Mouse (Mus musculus) forebrain, embryonic 12.5 days (tissue): ENCODE results near the gene Tmem132c. TPM values are rescaled to one million over a fixed set of nuclear protein-coding genes. Genes with fewer than 3 reads are reported as not detected.

ENCODE experiments used
- ATAC-seq: fragments of 200-750 bp; cut with Nextera tagmentation; 2 replicates; pipeline ENCODE4 v1.8.0; 2017; ENCODE audit warnings: moderate TSS enrichment; ENCODE audit not compliant: low FRiP score
- H3K27ac ChIP-seq: fragments of 300-500 bp; sonication (generic); 2 replicates; pipeline ENCODE4 v1.5.1; 2016; ENCODE audit warnings: mild to moderate bottlenecking
- H3K27me3 ChIP-seq: fragments of 300-500 bp; sonication (generic); 2 replicates; pipeline ENCODE4 v1.6.1; 2016; ENCODE audit warnings: mild to moderate bottlenecking
- H3K36me3 ChIP-seq: fragments of 300-500 bp; sonication (generic); replicated peaks from 2 replicates; pipeline ENCODE4 v1.6.1; 2016; ENCODE audit warnings: mild to moderate bottlenecking
- H3K4me1 ChIP-seq: fragments of 300-500 bp; sonication (generic); 2 replicates; pipeline ENCODE4 v1.6.1; 2016
- H3K4me2 ChIP-seq: fragments of 300-500 bp; sonication (generic); 2 replicates; pipeline ENCODE4 v1.6.1; 2016; ENCODE audit warnings: mild to moderate bottlenecking, moderate library complexity
- H3K4me3 ChIP-seq: fragments of 300-500 bp; sonication (generic); replicated peaks from 2 replicates; pipeline ENCODE4 v1.5.1; 2016; ENCODE audit warnings: mild to moderate bottlenecking
- H3K9ac ChIP-seq: fragments of 300-500 bp; sonication (generic); 2 replicates; pipeline ENCODE4 v1.6.1; 2016; ENCODE audit warnings: mild to moderate bottlenecking
- H3K9me3 ChIP-seq: fragments of 300-500 bp; sonication (generic); 2 replicates; pipeline ENCODE4 v1.6.1; 2016
- WGBS: fragments of 180-500 bp; shearing (Covaris S2); methylation state at CpG from one replicate; pipeline ENCODE4 v1.1.7; 2016; 5-methylcytosine and 5-hydroxymethylcytosine counted together
- polyA plus RNA-seq: library from polyadenylated mRNA; unstranded; fragments of >200 nt; fragmentation: Nextera tagmentation; extraction: Ambion mirVana; gene quantifications from 2 replicates; pipeline ENCODE4 v1.2.1, GENCODE M21; 2016

The Tmem132c gene
- polyA plus RNA-seq, 1 experiment from 2014 or later: 20.9 TPM

DNA sequence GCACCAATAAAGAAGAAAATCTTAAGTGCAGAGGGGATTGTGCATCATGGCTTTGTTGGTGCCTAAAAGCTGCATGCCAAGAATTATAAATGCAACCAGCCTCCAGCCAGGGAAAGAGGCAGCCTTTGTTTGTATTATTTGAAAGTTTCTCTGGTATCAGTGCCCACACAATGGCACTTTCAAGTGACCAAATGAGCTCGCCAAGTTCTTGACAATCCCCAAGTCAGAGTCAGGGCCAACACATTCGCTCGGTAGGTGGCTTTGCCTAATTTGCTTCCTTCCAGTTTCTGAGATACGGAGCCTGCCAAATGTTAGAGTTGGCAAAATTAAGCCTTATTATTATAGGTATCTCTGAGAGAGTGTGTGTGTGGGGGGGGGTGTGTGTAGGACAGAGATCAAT, 139.6 kb downstream of the Tmem132c start:
- no peak for ATAC-seq
- Histone ChIP-seq H3K4me3 (no peak overlapping the region), H3K36me3 (no peaks in the 10 kb centered on the region; the same call in 1 of the 2 replicates), H3K27ac (no peak overlapping the region), H3K9me3 (no peaks in the 10 kb centered on the region), H3K27me3 (no peaks in the 10 kb centered on the region), H3K4me2 (no peak overlapping the region), H3K4me1 (peaks cover 14% of the 10 kb centered on the region; the same call in 1 of the 2 replicates), H3K9ac (no peak overlapping the region)
- 29% methylated on average over 4 of the region's 4 CpGs for WGBS

DNA sequence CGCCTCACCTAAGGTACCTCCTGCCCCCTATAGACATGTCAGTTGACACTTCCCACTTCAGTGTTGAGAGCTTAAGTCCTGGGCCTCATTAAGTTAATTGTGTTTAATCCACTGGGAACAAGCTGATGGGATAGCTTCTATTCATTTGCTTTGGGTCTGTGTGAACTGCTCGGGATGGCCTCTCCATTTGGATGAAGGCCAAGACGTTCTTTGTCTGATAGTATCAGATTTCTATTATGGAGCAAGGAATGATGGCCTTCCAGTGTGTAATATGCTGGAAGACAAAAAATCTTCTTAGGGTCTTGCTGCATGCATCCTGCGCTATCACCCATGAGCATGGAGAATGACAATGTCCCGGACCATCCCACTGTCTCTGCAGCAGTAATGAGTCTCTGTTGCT, 141.0 kb downstream of the Tmem132c start:
- no peaks in the 10 kb centered on the region for H3K27me3 ChIP-seq
- H3K36me3 ChIP-seq: no peaks in the 10 kb centered on the region; the same call in 1 of the 2 replicates
- no peak for ATAC-seq
- H3K4me1 ChIP-seq: peaks cover 14% of the 10 kb centered on the region; the same call in 1 of the 2 replicates
- 47% methylated on average over 5 of the region's 5 CpGs for WGBS
- peak overlapping the region; percentile 33; the same call in 1 of the 2 replicates for H3K27ac ChIP-seq
- no peak overlapping the region for H3K9ac ChIP-seq
- no peak overlapping the region for H3K4me3 ChIP-seq
- no peaks in the 10 kb centered on the region for H3K9me3 ChIP-seq
- no peak overlapping the region for H3K4me2 ChIP-seq

DNA sequence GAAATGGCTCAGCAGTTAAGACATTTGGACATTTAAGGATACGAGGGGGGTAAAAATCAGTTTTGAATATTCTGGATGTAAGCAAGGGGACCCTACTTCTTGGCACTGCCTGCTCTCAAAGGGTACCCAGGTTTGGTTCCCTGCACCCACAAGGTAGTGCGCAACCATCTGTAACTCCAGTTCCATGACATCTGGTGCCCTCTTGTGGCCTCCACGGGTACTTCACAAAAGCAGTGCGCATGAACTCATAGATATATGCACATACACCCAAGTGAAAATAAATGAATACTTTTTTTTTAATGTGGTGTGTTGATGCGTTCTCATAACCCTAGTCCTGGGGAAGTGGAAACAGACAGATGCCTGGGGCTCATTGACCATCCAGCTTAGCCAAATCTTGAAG, 149.6 kb downstream of the Tmem132c start:
- Histone ChIP-seq H3K36me3 (no peaks in the 10 kb centered on the region; the same call in 1 of the 2 replicates), H3K9me3 (peaks cover 9% of the 10 kb centered on the region; the same call in 1 of the 2 replicates), H3K4me1 (no peaks in the 10 kb centered on the region), H3K4me2 (no peak overlapping the region), H3K27me3 (no peaks in the 10 kb centered on the region), H3K27ac (no peak overlapping the region), H3K4me3 (no peak overlapping the region), H3K9ac (no peak overlapping the region)
- no peak for ATAC-seq
- 93% methylated on average over 5 of the region's 5 CpGs for WGBS

DNA sequence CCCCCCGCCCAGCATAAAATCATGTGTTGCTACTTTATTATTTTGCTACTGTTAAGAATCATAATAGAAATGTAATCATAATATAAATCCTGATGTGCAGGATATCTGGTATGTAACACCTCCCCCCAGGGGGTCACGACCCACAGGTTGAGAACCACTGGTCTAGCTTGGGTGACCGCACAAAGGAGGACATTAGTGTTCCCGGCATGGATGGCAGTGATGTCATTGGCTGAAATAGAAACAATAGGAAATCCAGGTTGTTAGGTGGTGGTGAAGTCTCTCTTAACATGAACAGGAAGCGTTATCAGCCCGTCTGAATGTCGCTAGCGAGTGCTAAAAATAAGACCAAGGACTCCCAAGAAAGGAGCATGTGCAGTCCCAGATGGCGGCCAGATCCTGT, 155.3 kb downstream of the Tmem132c start:
- no peaks in the 10 kb centered on the region for H3K36me3 ChIP-seq
- H3K4me1 ChIP-seq: peaks cover 13% of the 10 kb centered on the region
- H3K4me3 ChIP-seq: no peak overlapping the region
- 85% methylated on average over 9 of the region's 9 CpGs for WGBS
- no peaks in the 10 kb centered on the region for H3K9me3 ChIP-seq
- H3K9ac ChIP-seq: no peak overlapping the region
- no peak for ATAC-seq
- H3K27ac ChIP-seq: no peak overlapping the region
- H3K27me3 ChIP-seq: no peaks in the 10 kb centered on the region
- no peak overlapping the region for H3K4me2 ChIP-seq

DNA sequence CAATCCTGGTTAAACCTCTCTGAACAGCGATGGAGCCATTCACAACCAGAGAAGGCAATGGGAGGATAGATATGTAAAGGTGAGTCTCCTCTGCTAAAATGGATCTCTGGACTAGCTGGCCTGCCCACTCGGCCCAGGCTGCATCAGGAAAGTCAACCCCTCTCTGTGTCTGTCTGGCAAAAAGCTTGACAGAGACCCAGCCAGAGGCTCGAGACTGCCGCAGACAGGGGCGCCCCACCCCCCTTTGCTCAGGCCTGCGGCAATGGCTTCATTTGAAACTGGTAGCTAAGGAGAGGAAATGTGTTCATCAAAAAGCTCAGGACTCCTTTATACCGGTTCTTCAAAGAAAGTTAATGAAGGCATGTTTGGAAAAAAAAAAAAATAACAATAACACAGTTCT, 156.4 kb downstream of the Tmem132c start:
- Histone ChIP-seq H3K27ac (no peak overlapping the region), H3K4me1 (peaks cover 13% of the 10 kb centered on the region), H3K27me3 (no peaks in the 10 kb centered on the region), H3K36me3 (no peaks in the 10 kb centered on the region), H3K4me3 (no peak overlapping the region), H3K9ac (no peak overlapping the region), H3K9me3 (no peaks in the 10 kb centered on the region), H3K4me2 (peak overlapping the region; percentile 19; the same call in 1 of the 2 replicates)
- ATAC-seq: no peak
- WGBS: 10% methylated on average over 7 of the region's 7 CpGs

DNA sequence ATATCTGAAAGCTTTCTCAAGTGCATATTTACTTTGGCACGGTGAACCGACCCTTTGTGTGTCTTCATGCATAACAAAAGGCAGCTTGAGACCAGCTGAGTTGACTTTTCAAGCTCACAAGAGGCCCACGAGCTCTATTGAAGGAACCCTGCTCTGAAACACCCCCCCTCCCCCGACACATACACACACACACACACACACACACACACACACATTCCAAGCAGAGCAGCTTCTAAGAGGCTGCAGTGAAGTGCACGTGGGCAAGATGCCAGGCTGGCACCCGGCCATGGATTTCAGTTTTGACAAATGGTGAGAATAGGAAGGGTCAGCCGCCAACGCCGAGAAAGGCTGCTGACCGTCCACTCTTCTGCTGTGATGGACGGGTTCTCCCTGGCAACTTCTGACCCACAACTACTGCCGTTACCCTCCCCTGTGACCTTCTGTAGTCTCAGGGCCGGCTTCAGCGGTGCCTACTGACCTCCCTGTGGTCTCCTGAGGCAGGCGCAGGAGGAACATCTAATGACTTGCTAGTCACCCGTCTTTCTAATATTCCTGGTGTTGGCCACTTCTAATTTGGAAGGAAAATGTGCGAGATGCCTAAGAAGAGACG, 163.9 kb downstream of the Tmem132c start:
- Histone ChIP-seq H3K4me3 (no peak overlapping the region), H3K4me2 (no peak overlapping the region)
- WGBS: 47% methylated on average over 18 of the region's 18 CpGs

DNA sequence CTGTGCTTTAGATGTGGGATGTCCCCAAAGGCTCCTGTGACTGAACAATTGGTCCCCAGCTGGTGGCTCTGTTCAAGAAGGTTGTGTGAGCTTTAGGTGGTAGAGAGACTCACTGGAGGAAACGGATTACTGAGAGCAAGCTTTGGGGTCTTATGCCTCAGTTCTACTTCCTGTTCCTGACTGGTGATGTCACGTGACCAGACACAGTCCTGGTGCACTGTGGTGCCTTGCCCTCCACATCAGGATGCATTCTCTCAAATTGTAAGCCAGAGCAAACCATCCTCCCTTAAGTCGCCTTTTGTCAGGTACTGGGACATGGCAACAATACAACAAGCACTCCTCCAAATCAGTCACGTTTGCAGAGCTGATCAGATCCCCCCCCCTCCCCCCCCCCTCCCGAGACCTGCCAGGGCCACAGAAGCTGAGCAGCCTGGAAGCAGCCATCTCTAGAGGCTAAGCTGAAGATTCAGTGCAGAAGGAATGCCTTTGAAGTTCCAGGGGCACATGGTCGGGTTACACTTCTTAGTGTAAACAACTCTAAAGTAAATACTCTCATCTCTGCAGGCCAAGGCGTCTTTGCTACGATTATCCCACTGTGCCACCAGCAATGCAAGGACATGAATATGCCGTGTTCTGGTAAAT, 164.5 kb downstream of the Tmem132c start:
- ATAC-seq: peak; percentile 11; the same call in 1 of the 2 replicates
- Histone ChIP-seq H3K9ac (no peak overlapping the region), H3K27ac (peak overlapping the region; percentile 63; the same call in 1 of the 2 replicates), H3K4me1 (peaks cover 20% of the 10 kb centered on the region), H3K9me3 (no peaks in the 10 kb centered on the region), H3K36me3 (no peaks in the 10 kb centered on the region), H3K27me3 (no peaks in the 10 kb centered on the region), H3K4me2 (no peak overlapping the region), H3K4me3 (no peak overlapping the region)
- WGBS: 36% methylated on average over 9 of the region's 9 CpGs

More for the DNA sequence above, 163.9 kb downstream of the Tmem132c start:
- ATAC-seq: peak; percentile 61; the same call in 1 of the 2 replicates
- Histone ChIP-seq H3K27ac (peak overlapping the region; percentile 63), H3K4me1 (peaks cover 20% of the 10 kb centered on the region), H3K36me3 (no peaks in the 10 kb centered on the region), H3K27me3 (no peaks in the 10 kb centered on the region), H3K9ac (no peak overlapping the region), H3K9me3 (no peaks in the 10 kb centered on the region)

DNA sequence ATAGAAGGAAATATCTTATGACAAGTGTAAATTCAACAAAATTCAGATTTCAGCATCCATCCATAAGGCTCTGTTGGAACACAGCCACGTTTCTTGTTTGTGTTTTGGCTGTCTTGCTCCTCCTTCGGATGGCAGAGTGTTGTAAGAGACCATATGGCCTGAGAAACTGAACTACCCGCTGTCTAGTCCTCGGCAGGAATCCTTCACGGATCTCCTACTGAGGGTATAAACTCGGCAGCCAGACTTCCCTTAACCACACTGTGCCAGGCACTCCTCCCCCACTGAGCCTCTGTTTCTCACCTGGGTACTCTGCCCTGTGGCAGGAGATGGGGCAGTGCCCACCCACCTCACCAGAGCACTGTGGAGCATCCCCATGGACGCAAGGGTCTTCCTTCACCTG, 174.9 kb downstream of the Tmem132c start:
- H3K9ac ChIP-seq: no peak overlapping the region
- H3K9me3 ChIP-seq: no peaks in the 10 kb centered on the region
- WGBS: 67% methylated on average over 7 of the region's 7 CpGs
- no peak for ATAC-seq
- no peak overlapping the region for H3K4me2 ChIP-seq
- no peaks in the 10 kb centered on the region for H3K4me1 ChIP-seq
- peak overlapping the region; percentile 42; the same call in 1 of the 2 replicates for H3K27ac ChIP-seq
- H3K27me3 ChIP-seq: no peaks in the 10 kb centered on the region
- no peak overlapping the region for H3K4me3 ChIP-seq
- H3K36me3 ChIP-seq: no peaks in the 10 kb centered on the region

DNA sequence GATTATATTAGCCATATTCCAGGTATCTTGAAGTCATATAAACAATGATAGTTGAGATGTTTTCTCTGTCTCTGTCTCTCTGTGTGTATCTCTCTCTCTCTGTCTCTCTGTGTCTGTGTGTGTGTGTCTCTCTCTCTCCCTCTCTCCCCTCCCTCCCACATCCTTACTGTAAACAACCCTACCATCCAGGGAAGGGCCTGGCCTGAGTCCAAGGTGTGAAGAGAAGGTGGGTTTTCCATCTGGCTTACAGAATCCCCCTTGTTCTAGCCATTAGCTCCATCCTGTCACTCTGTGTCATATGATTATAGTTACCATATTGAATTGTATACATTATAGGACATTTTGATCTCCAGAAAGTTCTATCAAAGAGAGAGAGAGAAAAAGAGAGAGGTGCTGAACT, 182.3 kb downstream of the Tmem132c start:
- Histone ChIP-seq H3K27me3 (no peaks in the 10 kb centered on the region), H3K4me2 (no peak overlapping the region), H3K9ac (no peak overlapping the region), H3K4me3 (no peak overlapping the region), H3K4me1 (no peaks in the 10 kb centered on the region), H3K36me3 (no peaks in the 10 kb centered on the region), H3K9me3 (no peaks in the 10 kb centered on the region), H3K27ac (no peak overlapping the region)
- ATAC-seq: no peak

DNA sequence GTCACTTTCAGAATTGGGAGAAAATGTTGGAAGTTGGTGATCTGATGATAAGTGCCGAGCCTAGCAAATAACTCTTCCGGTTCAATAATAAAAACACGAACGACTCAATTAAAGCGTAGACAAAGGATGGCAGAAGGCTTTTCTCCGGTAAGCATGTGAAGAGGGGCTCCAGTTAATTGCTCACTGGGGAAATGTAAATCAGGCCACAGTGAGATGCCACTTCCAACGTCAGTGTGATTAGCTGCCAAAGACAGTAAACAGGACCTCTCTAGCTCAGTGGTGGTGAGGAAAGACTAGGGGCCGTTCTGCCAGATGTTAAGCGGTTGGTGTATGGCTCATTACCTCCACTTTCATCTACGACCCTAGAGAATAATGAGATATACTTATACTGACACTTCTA, 187.5 kb downstream of the Tmem132c start:
- Histone ChIP-seq H3K36me3 (no peaks in the 10 kb centered on the region), H3K27ac (0 out of 2 replicates have a peak overlapping the region, but pooled peaks have one; percentile 36), H3K4me1 (peaks cover 7% of the 10 kb centered on the region; the same call in 1 of the 2 replicates), H3K27me3 (no peaks in the 10 kb centered on the region), H3K4me2 (no peak overlapping the region), H3K9ac (no peak overlapping the region), H3K4me3 (no peak overlapping the region), H3K9me3 (no peaks in the 10 kb centered on the region)
- ATAC-seq: peak; percentile 75; the same call in 1 of the 2 replicates
- 31% methylated on average over 10 of the region's 10 CpGs for WGBS

DNA sequence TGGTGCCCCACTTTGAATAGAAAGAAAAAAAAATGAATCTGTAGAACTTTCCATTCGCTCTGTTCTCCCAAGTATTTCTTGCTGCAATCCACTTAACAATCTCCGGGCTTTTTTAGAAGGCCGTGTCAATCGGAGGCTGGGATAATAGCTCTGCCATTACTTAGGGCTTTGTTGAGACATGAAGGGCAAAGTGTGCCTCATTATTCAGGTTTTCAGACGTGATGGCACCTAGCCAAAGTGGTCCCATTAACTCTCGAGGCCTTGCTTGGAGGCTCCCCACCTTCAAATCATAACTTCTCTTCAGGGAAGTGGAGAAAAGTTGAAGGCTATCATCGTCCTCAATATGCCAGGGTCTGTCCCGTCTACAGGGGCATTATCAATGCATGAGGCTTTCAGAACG, 190.0 kb downstream of the Tmem132c start:
- H3K9me3 ChIP-seq: no peaks in the 10 kb centered on the region
- no peak for ATAC-seq
- WGBS: 47% methylated on average over 9 of the region's 9 CpGs
- H3K27me3 ChIP-seq: no peaks in the 10 kb centered on the region
- H3K4me3 ChIP-seq: no peak overlapping the region
- no peak overlapping the region for H3K27ac ChIP-seq
- H3K36me3 ChIP-seq: no peaks in the 10 kb centered on the region
- H3K9ac ChIP-seq: no peak overlapping the region
- H3K4me2 ChIP-seq: no peak overlapping the region
- peaks cover 7% of the 10 kb centered on the region; the same call in 1 of the 2 replicates for H3K4me1 ChIP-seq

DNA sequence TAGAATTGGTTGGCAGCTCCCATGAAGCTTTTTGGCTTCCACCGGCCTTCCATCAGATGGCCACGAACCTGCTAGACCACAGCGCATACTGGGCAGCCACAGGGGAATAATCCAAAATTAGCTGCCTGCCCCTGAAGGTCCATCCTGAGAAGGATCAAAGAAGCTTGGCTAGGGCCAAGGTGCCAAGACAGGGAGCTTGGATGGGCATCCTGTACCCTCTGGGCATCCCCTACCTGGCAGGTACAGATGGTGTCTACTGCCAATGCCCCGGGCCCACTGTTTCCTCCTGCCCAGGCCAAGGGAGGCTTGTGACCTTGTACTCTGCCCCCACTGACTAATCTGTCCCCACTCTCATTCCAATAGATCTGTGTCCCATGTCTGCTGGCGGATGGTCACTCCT, 195.2 kb downstream of the Tmem132c start:
- Histone ChIP-seq H3K4me2 (no peak overlapping the region), H3K27me3 (no peaks in the 10 kb centered on the region), H3K9me3 (peaks cover 5% of the 10 kb centered on the region; the same call in 1 of the 2 replicates), H3K4me1 (peaks cover 2% of the 10 kb centered on the region), H3K9ac (no peak overlapping the region), H3K36me3 (no peaks in the 10 kb centered on the region), H3K4me3 (no peak overlapping the region), H3K27ac (no peak overlapping the region)
- ATAC-seq: no peak
- 96% methylated on average over 5 of the region's 5 CpGs for WGBS

DNA sequence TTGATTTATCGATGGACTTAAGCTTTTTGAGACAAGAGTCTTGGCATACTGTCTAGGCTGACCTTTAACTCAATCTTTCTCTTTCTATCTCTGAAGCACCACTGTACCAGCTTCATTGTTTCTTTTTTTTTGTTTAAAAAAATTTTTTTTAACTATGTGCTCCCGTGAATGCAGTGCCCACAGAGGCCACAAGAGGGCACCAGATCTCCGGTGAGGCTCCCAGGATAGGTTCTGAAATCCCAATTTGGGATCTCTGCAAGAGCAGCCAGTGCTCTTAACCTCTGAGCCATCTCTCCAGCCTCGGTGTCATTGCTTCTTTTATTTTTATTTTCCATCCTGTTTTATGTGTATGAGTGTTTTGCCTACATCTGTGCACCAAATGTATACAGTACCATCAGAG, 197.0 kb downstream of the Tmem132c start:
- Histone ChIP-seq H3K36me3 (no peaks in the 10 kb centered on the region), H3K9me3 (peaks cover 5% of the 10 kb centered on the region; the same call in 1 of the 2 replicates), H3K27me3 (no peaks in the 10 kb centered on the region), H3K4me3 (no peak overlapping the region), H3K4me1 (peaks cover 11% of the 10 kb centered on the region), H3K4me2 (no peak overlapping the region), H3K9ac (no peak overlapping the region), H3K27ac (no peak overlapping the region)
- WGBS: 92% methylated on average over 4 of the region's 4 CpGs
- no peak for ATAC-seq
